Mouse (Mus musculus): ENCODE measurements around the gene Camkk1.

The Camkk1 gene

GRCm38 (mm10) chr11:73014831-73015344 is 3.9 kb upstream of the Camkk1 start:
- no peak for DNase-seq (ENCODE audit: low spot score in 2 of 2)

- DNase-seq (ENCODE audit: low spot score in 2 of 2) = no peak
Observed at GRCm38 (mm10) chr11:73015391-73016102, 3.3 kb upstream of the Camkk1 start.

- no peak for DNase-seq (ENCODE audit: low spot score in 2 of 2)
Observed at GRCm38 (mm10) chr11:73016103-73016420, 2.7 kb upstream of the Camkk1 start.

GRCm38 (mm10) chr11:73019147-73019795 is 463 bp downstream of the Camkk1 start:
- DNase-seq (ENCODE audit: low spot score in 2 of 2) = peak; percentile 77 to 81

- no peak for DNase-seq (ENCODE audit: low spot score in 2 of 2)
Observed at GRCm38 (mm10) chr11:73020953-73021800, 2.4 kb downstream of the Camkk1 start.

- peak; percentile 50 to 62 for DNase-seq (ENCODE audit: low spot score in 2 of 2)
Observed at GRCm38 (mm10) chr11:73023099-73023498, 4.3 kb downstream of the Camkk1 start.

- no peak for DNase-seq (ENCODE audit: low spot score in 2 of 2)
Observed at GRCm38 (mm10) chr11:73023827-73024226, 5.0 kb downstream of the Camkk1 start.

- DNase-seq (ENCODE audit: low spot score in 2 of 2) = no peak
Observed at GRCm38 (mm10) chr11:73024236-73024904, 5.6 kb downstream of the Camkk1 start.

- no peak for DNase-seq (ENCODE audit: low spot score in 2 of 2)
Observed at GRCm38 (mm10) chr11:73026961-73027360, 8.2 kb downstream of the Camkk1 start.

- peak; percentile 83 to 87 for DNase-seq (ENCODE audit: low spot score in 2 of 2)
Observed at GRCm38 (mm10) chr11:73030821-73031498, 12.2 kb downstream of the Camkk1 start.

GRCm38 (mm10) chr11:73031536-73031935 is 12.7 kb downstream of the Camkk1 start:
- no peak for DNase-seq (ENCODE audit: low spot score in 2 of 2)

GRCm38 (mm10) chr11:73036077-73036476 is 17.3 kb downstream of the Camkk1 start:
- no peak for DNase-seq (ENCODE audit: low spot score in 2 of 2)

GRCm38 (mm10) chr11:73036889-73037288 is 18.1 kb downstream of the Camkk1 start:
- DNase-seq (ENCODE audit: low spot score in 2 of 2) = no peak

GRCm38 (mm10) chr11:73037691-73038090 is 18.9 kb downstream of the Camkk1 start:
- DNase-seq (ENCODE audit: low spot score in 2 of 2) = no peak

- DNase-seq (ENCODE audit: low spot score in 2 of 2) = peak in 1 of 2 experiments; percentile 60
Observed at GRCm38 (mm10) chr11:73039102-73039799, 20.4 kb downstream of the Camkk1 start.

- no peak for DNase-seq (ENCODE audit: low spot score in 2 of 2)
Observed at GRCm38 (mm10) chr11:73044229-73044755, 25.5 kb downstream of the Camkk1 start.

GRCm38 (mm10) chr11:73044789-73045188 is 26.0 kb downstream of the Camkk1 start:
- no peak for DNase-seq (ENCODE audit: low spot score in 2 of 2)

- DNase-seq (ENCODE audit: low spot score in 2 of 2) = peak; percentile 91 to 92
Observed at GRCm38 (mm10) chr11:73047542-73047996, 28.8 kb downstream of the Camkk1 start, which contains the start of gene Ncbp3. TSS of gene Ncbp3 (plus strand) at chr11:73047783.

- peak in 1 of 2 experiments; percentile 53 for DNase-seq (ENCODE audit: low spot score in 2 of 2)
Observed at GRCm38 (mm10) chr11:73048030-73048876, 29.4 kb downstream of the Camkk1 start.
